Mouse (Mus musculus): Measurements from ENCODE around the gene Map1s. TPM values are rescaled to one million over a fixed set of nuclear protein-coding genes. Genes with fewer than 3 reads are reported as not detected.
A peak's percentile ranks its signal among the peaks of the same experiment; 100 is the strongest.

Map1s gene
- polyA plus RNA-seq (2015; fragmentation: Nextera tagmentation; extraction: Ambion mirVana) = 55.6 and 61.9 TPM in 2 replicates

- WGBS = under 1% methylated on average over 64 of the region's 86 CpGs
- Histone ChIP-seq H3K27ac (peak within 1 kb of the TSS; percentile 94), H3K36me3 (peaks cover 12% of the 10 kb centered on the region), H3K4me2 (peak within 1 kb of the TSS; percentile 90), H3K9ac (peak within 1 kb of the TSS; percentile 96), H3K4me3 (peak within 1 kb of the TSS; percentile 88), H3K9me3 (no peaks in the 10 kb centered on the region), H3K4me1 (replicated peaks) (peaks cover 24% of the 10 kb centered on the region), H3K27me3 (peaks cover 30% of the 10 kb centered on the region)
- ATAC-seq (ENCODE audit: low FRiP score) = peak; percentile 94
Measured at GRCm38 (mm10) chr8:70905831-70906736, at the start of gene Map1s. Gene Map1s (plus strand): TSS chr8:70905932.

GRCm38 (mm10) chr8:70856028-70856427 lies 49.7 kb upstream of the Map1s start:
- 65% methylated on average over 5 of the region's 5 CpGs for WGBS
- ATAC-seq (ENCODE audit: low FRiP score) = no peak
- peaks cover 26% of the 10 kb centered on the region for H3K36me3 ChIP-seq
- no peaks in the 10 kb centered on the region for H3K9me3 ChIP-seq
- no peak overlapping the region for H3K4me3 ChIP-seq
- H3K27me3 ChIP-seq = no peaks in the 10 kb centered on the region
- H3K9ac ChIP-seq = peak overlapping the region; percentile 73
- H3K4me2 ChIP-seq = peak overlapping the region; percentile 82; the same call in 1 of the 2 replicates
- no peak overlapping the region for H3K27ac ChIP-seq
- peaks cover 53% of the 10 kb centered on the region for H3K4me1 ChIP-seq (replicated peaks)

GRCm38 (mm10) chr8:70856541-70857197 lies 49.1 kb upstream of the Map1s start:
- H3K36me3 ChIP-seq = peaks cover 24% of the 10 kb centered on the region
- peak overlapping the region; percentile 82 for H3K4me2 ChIP-seq
- ATAC-seq (ENCODE audit: low FRiP score) = peak; percentile 71
- peaks cover 58% of the 10 kb centered on the region for H3K4me1 ChIP-seq (replicated peaks)
- WGBS = 7% methylated on average over 33 of the region's 33 CpGs
- peak overlapping the region; percentile 73 for H3K9ac ChIP-seq
- H3K4me3 ChIP-seq = peak overlapping the region; percentile 51
- no peaks in the 10 kb centered on the region for H3K27me3 ChIP-seq
- no peaks in the 10 kb centered on the region for H3K9me3 ChIP-seq
- no peak overlapping the region for H3K27ac ChIP-seq

GRCm38 (mm10) chr8:70857516-70857915 lies 48.2 kb upstream of the Map1s start:
- H3K27ac ChIP-seq = peak overlapping the region; percentile 35
- H3K4me3 ChIP-seq = no peak overlapping the region
- H3K4me2 ChIP-seq = peak overlapping the region; percentile 82; the same call in 1 of the 2 replicates
- no peak for ATAC-seq (ENCODE audit: low FRiP score)
- WGBS = 7% methylated on average over 4 of the region's 4 CpGs
- H3K4me1 ChIP-seq (replicated peaks) = peaks cover 67% of the 10 kb centered on the region
- H3K36me3 ChIP-seq = peaks cover 15% of the 10 kb centered on the region
- H3K27me3 ChIP-seq = 0 out of 2 replicates have a peak, but pooled peaks cover 5% of the 10 kb centered on the region
- H3K9ac ChIP-seq = peak overlapping the region; percentile 73; the same call in 1 of the 2 replicates
- no peaks in the 10 kb centered on the region for H3K9me3 ChIP-seq

GRCm38 (mm10) chr8:70862824-70863641 lies 42.7 kb upstream of the Map1s start, which contains the start of gene Kcnn1:
Gene Kcnn1 (minus strand): TSS chr8:70863258.
- no peak for ATAC-seq (ENCODE audit: low FRiP score)

GRCm38 (mm10) chr8:70863956-70864711 lies 41.6 kb upstream of the Map1s start:
- peaks cover 69% of the 10 kb centered on the region for H3K4me1 ChIP-seq (replicated peaks)
- peak overlapping the region; percentile 58 for H3K4me3 ChIP-seq
- H3K4me2 ChIP-seq = peak overlapping the region; percentile 96
- peak overlapping the region; percentile 99 for H3K27ac ChIP-seq
- no peaks in the 10 kb centered on the region for H3K9me3 ChIP-seq
- no peak for ATAC-seq (ENCODE audit: low FRiP score)
- 0 out of 2 replicates have a peak, but pooled peaks cover 7% of the 10 kb centered on the region for H3K27me3 ChIP-seq
- peaks cover 10% of the 10 kb centered on the region; the same call in 1 of the 2 replicates for H3K36me3 ChIP-seq
- WGBS = under 1% methylated on average over 46 of the region's 46 CpGs
- H3K9ac ChIP-seq = peak overlapping the region; percentile 88

More at GRCm38 (mm10) chr8:70862824-70863641, 42.7 kb upstream of the Map1s start, which contains the start of gene Kcnn1:
- Histone ChIP-seq H3K9ac (peak within 1 kb of the TSS; percentile 88), H3K27ac (peak within 1 kb of the TSS; percentile 99), H3K36me3 (peaks cover 6% of the 10 kb centered on the region; the same call in 1 of the 2 replicates), H3K4me2 (peak within 1 kb of the TSS; percentile 96), H3K27me3 (0 out of 2 replicates have a peak, but pooled peaks cover 7% of the 10 kb centered on the region), H3K4me3 (peak within 1 kb of the TSS; percentile 58), H3K4me1 (replicated peaks) (peaks cover 69% of the 10 kb centered on the region), H3K9me3 (no peaks in the 10 kb centered on the region)
- whole genome bisulfite sequencing = under 1% methylated on average over 55 of the region's 55 CpGs

- peak overlapping the region; percentile 58 for H3K4me3 ChIP-seq
- H3K9me3 ChIP-seq = no peaks in the 10 kb centered on the region
- 0 out of 2 replicates have a peak, but pooled peaks cover 7% of the 10 kb centered on the region for H3K27me3 ChIP-seq
- H3K4me2 ChIP-seq = peak overlapping the region; percentile 96
- peak overlapping the region; percentile 88 for H3K9ac ChIP-seq
- peak; percentile 22 for ATAC-seq (ENCODE audit: low FRiP score)
- peaks cover 71% of the 10 kb centered on the region for H3K4me1 ChIP-seq (replicated peaks)
- peaks cover 10% of the 10 kb centered on the region; the same call in 1 of the 2 replicates for H3K36me3 ChIP-seq
- H3K27ac ChIP-seq = peak overlapping the region; percentile 99
- WGBS = 1% methylated on average over 24 of the region's 24 CpGs
Measured at GRCm38 (mm10) chr8:70864712-70865221, 41.0 kb upstream of the Map1s start.

- ATAC-seq (ENCODE audit: low FRiP score) = peak; percentile 85
- H3K27me3 ChIP-seq = 0 out of 2 replicates have a peak, but pooled peaks cover 7% of the 10 kb centered on the region
- H3K9ac ChIP-seq = peak overlapping the region; percentile 88
- H3K4me2 ChIP-seq = peak overlapping the region; percentile 96
- peak overlapping the region; percentile 58 for H3K4me3 ChIP-seq
- WGBS = under 1% methylated on average over 45 of the region's 46 CpGs
- H3K9me3 ChIP-seq = no peaks in the 10 kb centered on the region
- H3K27ac ChIP-seq = peak overlapping the region; percentile 99
- peaks cover 10% of the 10 kb centered on the region; the same call in 1 of the 2 replicates for H3K36me3 ChIP-seq
- H3K4me1 ChIP-seq (replicated peaks) = peaks cover 73% of the 10 kb centered on the region
Measured at GRCm38 (mm10) chr8:70865350-70866000, 40.3 kb upstream of the Map1s start.

GRCm38 (mm10) chr8:70866001-70866520 lies 39.7 kb upstream of the Map1s start:
- Histone ChIP-seq H3K4me3 (peak overlapping the region; percentile 58), H3K9me3 (no peaks in the 10 kb centered on the region), H3K9ac (peak overlapping the region; percentile 68), H3K27me3 (0 out of 2 replicates have a peak, but pooled peaks cover 7% of the 10 kb centered on the region), H3K27ac (peak overlapping the region; percentile 99), H3K4me2 (peak overlapping the region; percentile 96), H3K36me3 (peaks cover 10% of the 10 kb centered on the region; the same call in 1 of the 2 replicates), H3K4me1 (replicated peaks) (peaks cover 73% of the 10 kb centered on the region)
- peak; percentile 4; the same call in 1 of the 2 replicates for ATAC-seq (ENCODE audit: low FRiP score)
- 7% methylated on average over 12 of the region's 12 CpGs for WGBS

- WGBS = 90% methylated on average over 7 of the region's 7 CpGs
- no peak overlapping the region for H3K4me3 ChIP-seq
- peak overlapping the region; percentile 68; the same call in 1 of the 2 replicates for H3K9ac ChIP-seq
- peak overlapping the region; percentile 99 for H3K27ac ChIP-seq
- peak overlapping the region; percentile 96 for H3K4me2 ChIP-seq
- no peaks in the 10 kb centered on the region for H3K9me3 ChIP-seq
- no peak for ATAC-seq (ENCODE audit: low FRiP score)
- H3K4me1 ChIP-seq (replicated peaks) = peaks cover 71% of the 10 kb centered on the region
- H3K36me3 ChIP-seq = peaks cover 10% of the 10 kb centered on the region; the same call in 1 of the 2 replicates
- 0 out of 2 replicates have a peak, but pooled peaks cover 7% of the 10 kb centered on the region for H3K27me3 ChIP-seq
Measured at GRCm38 (mm10) chr8:70866566-70866965, 39.2 kb upstream of the Map1s start.

All from hindbrain, embryonic 13.5 days (tissue).